Mouse (Mus musculus) bone marrow, adult 2 months (tissue): ENCODE measurements around the gene Fignl2.

Source experiments
- CTCF ChIP-seq: fragments of 200-500 bp; IDR thresholded peaks from 2 replicates; pipeline ENCODE4 v1.5.1; 2011; ENCODE audit warnings: low read length, control low read depth; ENCODE audit not compliant: control insufficient read depth, insufficient read depth
- POLR2A ChIP-seq: fragments of 200-500 bp; IDR thresholded peaks from 2 replicates; pipeline ENCODE4 v1.6.1; 2011; ENCODE audit warnings: low read depth, mild to moderate bottlenecking, control low read depth, low read length, borderline replicate concordance; ENCODE audit not compliant: control insufficient read depth

DNA sequence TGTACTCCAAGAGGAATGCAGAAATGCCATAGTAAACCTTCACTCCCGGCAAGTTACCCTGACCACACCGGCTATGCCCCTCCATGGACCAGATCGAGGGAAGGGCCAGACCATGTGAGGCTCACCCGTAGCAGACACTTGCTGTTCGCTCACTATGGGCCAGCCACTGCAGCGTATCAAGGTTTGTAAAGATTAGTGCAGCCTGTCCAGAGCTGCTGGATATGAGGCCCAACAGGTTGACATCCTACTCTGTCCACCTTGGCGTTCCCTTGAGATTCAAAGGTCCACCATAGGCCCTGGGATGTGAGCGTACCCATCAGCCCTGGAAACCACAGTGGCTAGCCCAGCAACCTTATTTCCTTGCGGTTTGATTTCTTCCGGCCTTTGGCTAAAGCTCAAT, 23.8 kb downstream of the Fignl2 start:
- no peak for TF ChIP-seq POLR2A
- no peak for TF ChIP-seq CTCF
